Mouse (Mus musculus): ENCODE data around the gene Xlr5a.
"Not testable (repeated sequence)": the region's sequence is repeated elsewhere in the genome, so short reads cannot be mapped to it uniquely, and the experiment has no call there.

The Xlr5a gene

GRCm38 (mm10) chrX:73191934-73192333 is 100.8 kb downstream of the Xlr5a start, which contains the start of gene Xlr3b:
TSS of gene Xlr3b (plus strand) at chrX:73192207.
- CTCF ChIA-PET = not testable (repeated sequence)
- POLR2A ChIA-PET = interaction anchor here in 2 of 4 experiments (0.6 to 0.9 kb wide), 4 partner anchors 138 to 1218 kb away, joined by 4 to 8 read pairs (median 4); partner anchors contain the start of genes Idh3g (in 1 of the 2) and Ssr4 (in 1 of the 2)

GRCm38 (mm10) chrX:73176889-73177288 is 115.9 kb downstream of the Xlr5a start, which contains the start of gene Spin2d:
TSS of gene Spin2d (minus strand) at chrX:73176989.
- POLR2A ChIA-PET, CTCF ChIA-PET: not testable (repeated sequence)

GRCm38 (mm10) chrX:73149350-73149749 is 143.4 kb downstream of the Xlr5a start, which contains the start of gene DXBay18:
TSS of gene DXBay18 (minus strand) at chrX:73149450.
- POLR2A ChIA-PET, CTCF ChIA-PET: not testable (repeated sequence)

- CTCF ChIA-PET, POLR2A ChIA-PET: not testable (repeated sequence)
Measured at GRCm38 (mm10) chrX:73148496-73148895, 144.3 kb downstream of the Xlr5a start, which contains the start of gene Xlr5b. TSS of gene Xlr5b (plus strand) at chrX:73148796.

GRCm38 (mm10) chrX:73143218-73143618 is 149.6 kb downstream of the Xlr5a start:
- POLR2A ChIA-PET = not testable (repeated sequence)

GRCm38 (mm10) chrX:73122859-73123829 is 169.6 kb downstream of the Xlr5a start:
- CTCF ChIA-PET, POLR2A ChIA-PET: not testable (repeated sequence)

More at GRCm38 (mm10) chrX:73143218-73143618, 149.6 kb downstream of the Xlr5a start:
- CTCF ChIA-PET = not testable (repeated sequence)

GRCm38 (mm10) chrX:73116747-73117146 is 176.0 kb downstream of the Xlr5a start, which contains the start of gene Gm14685:
TSS of gene Gm14685 (plus strand) at chrX:73117047.
- CTCF ChIA-PET, POLR2A ChIA-PET: not testable (repeated sequence)

- ChIA-PET CTCF (interaction anchor here in 1 of 4 experiments (0.7 kb wide), 1 partner anchor 326 kb away, joined by 4 read pairs; no protein-coding TSS in a partner anchor), POLR2A (interaction anchor here in 2 of 4 experiments (0.6 to 1.2 kb wide), 6 partner anchors 43 to 708 kb away, joined by 3 to 5 read pairs (median 4); partner anchors contain the start of genes F8a (in 1 of the 2) and Haus7 (in 1 of the 2))
Measured at GRCm38 (mm10) chrX:73096941-73097508, 195.8 kb downstream of the Xlr5a start, which contains the start of gene Xlr3a. TSS of gene Xlr3a (minus strand) at chrX:73097095.

GRCm38 (mm10) chrX:73082267-73083055 is 210.3 kb downstream of the Xlr5a start, which contains the start of gene Xlr4a:
TSS of gene Xlr4a (minus strand) at chrX:73082478.
- POLR2A ChIA-PET, CTCF ChIA-PET: not testable (repeated sequence)

- POLR2A ChIA-PET, CTCF ChIA-PET: not testable (repeated sequence)
Measured at GRCm38 (mm10) chrX:73066765-73067312, 225.9 kb downstream of the Xlr5a start.

GRCm38 (mm10) chrX:73064415-73064793 is 228.4 kb downstream of the Xlr5a start, which contains the start of gene Pnma3:
TSS of gene Pnma3 (plus strand) at chrX:73064787.
- ChIA-PET CTCF (no interaction called here), POLR2A (interaction anchor here in 2 of 4 experiments (1.1 to 1.2 kb wide), 2 partner anchors 10 to 11 kb away, joined by 3 to 5 read pairs; no protein-coding TSS in a partner anchor)

- ChIA-PET POLR2A (interaction anchor here in 3 of 4 experiments (0.8 to 1.2 kb wide), 3 partner anchors 10 to 439 kb away, joined by 3 to 5 read pairs (median 3); partner anchors contain the start of gene Atp2b3 (in 1 of the 3)), CTCF (no interaction called here)
Measured at GRCm38 (mm10) chrX:73063512-73064414, 229.0 kb downstream of the Xlr5a start.

GRCm38 (mm10) chrX:73062323-73062722 is 230.5 kb downstream of the Xlr5a start:
- ChIA-PET POLR2A (no interaction called here), CTCF (interaction anchor here in 1 of 4 experiments (1.2 kb wide), 1 partner anchor 8 kb away, joined by 3 read pairs; no protein-coding TSS in a partner anchor)

GRCm38 (mm10) chrX:73061528-73061927 is 231.2 kb downstream of the Xlr5a start:
- ChIA-PET POLR2A (no interaction called here), CTCF (no interaction called here)
